Mouse (Mus musculus) liver, postnatal 0 days (tissue): ENCODE measurements around the gene Apol9b.

Source experiments
- CTCF ChIP-seq: sonication (generic); IDR thresholded peaks from 2 replicates; pipeline ENCODE4 v1.5.1; 2016; ENCODE audit warnings: antibody characterized with exemption, low read depth
- EP300 ChIP-seq: IDR thresholded peaks from 2 replicates; pipeline ENCODE4 v1.6.1; 2016; ENCODE audit warnings: antibody characterized with exemption, low read depth, mild to moderate bottlenecking

- no peak for TF ChIP-seq CTCF
- TF ChIP-seq EP300: no peak
Measured at GRCm38 (mm10) chr15:77749717-77750116, 20.9 kb downstream of the Apol9b start.
